Mouse (Mus musculus) CH12.LX (cell line): ENCODE data around the gene Vmn2r13. TPM values are rescaled to one million over a fixed set of nuclear protein-coding genes. Genes with fewer than 3 reads are reported as not detected.
"Not testable (repeated sequence)": the region's sequence is repeated elsewhere in the genome, so short reads cannot be mapped to it uniquely, and the experiment has no call there.

Source experiments
- DNase-seq: peaks from one replicate; pipeline ENCODE4 v3.0.0-alpha.2; 2013; ENCODE audit errors: extremely low read depth
- H3K27ac ChIP-seq: 2 replicates; pipeline ENCODE4 v1.5.1; 2012; ENCODE audit warnings: low read depth, mild to moderate bottlenecking, control low read depth, moderate library complexity; ENCODE audit not compliant: insufficient read depth
- H3K27me3 ChIP-seq: replicated peaks from 2 replicates; pipeline ENCODE3; 2012; ENCODE audit warnings: inconsistent platforms
- H3K36me3 ChIP-seq, 2 experiments: replicated peaks in 1 of 2; 2 replicates each; pipeline versions ENCODE3 to v1.6.1; 2012; ENCODE audit warnings: inconsistent platforms in 1 of 2, low read length in 1 of 2, mild to moderate bottlenecking in 1 of 2, mixed read lengths in 1 of 2, moderate library complexity in 1 of 2; ENCODE audit not compliant: control insufficient read depth in 1 of 2, insufficient read depth in 1 of 2
- H3K4me1 ChIP-seq, 2 experiments: 2 replicates each; pipeline ENCODE4 v1.6.1; 2012; ENCODE audit warnings: inconsistent platforms in 1 of 2, moderate library complexity in 1 of 2; ENCODE audit not compliant: insufficient read depth in 2 of 2, control insufficient read depth in 1 of 2
- H3K4me2 ChIP-seq: 2 replicates; pipeline ENCODE4 v1.6.1; 2012; ENCODE audit warnings: low read depth, mild to moderate bottlenecking, control low read depth; ENCODE audit not compliant: poor library complexity, insufficient read depth, severe bottlenecking
- H3K4me3 ChIP-seq, 3 experiments: fragments of 150-350 bp in 1 of 3; sonication (generic) in 1 of 3; replicated peaks in 1 of 3; 2 replicates each; pipeline versions ENCODE3 to v1.5.1; 2011 to 2012; ENCODE audit warnings: low read depth in 2 of 3, low read length in 2 of 3, mild to moderate bottlenecking in 2 of 3, moderate library complexity in 2 of 3, control low read depth in 1 of 3, improper control_type of control experiment in 1 of 3, inconsistent platforms in 1 of 3, mixed read lengths in 1 of 3; ENCODE audit not compliant: poor library complexity in 1 of 3
- H3K79me2 ChIP-seq: replicated peaks from 2 replicates; pipeline ENCODE4 v1.6.1; 2012; ENCODE audit warnings: mild to moderate bottlenecking, moderate library complexity; ENCODE audit not compliant: control insufficient read depth, poor library complexity, insufficient read depth, severe bottlenecking; ENCODE audit errors: extremely low read depth
- H3K9ac ChIP-seq: 2 replicates; pipeline ENCODE4 v1.6.1; 2012; ENCODE audit warnings: low read depth, mild to moderate bottlenecking, control low read depth, moderate library complexity; ENCODE audit not compliant: insufficient read depth
- H3K9me3 ChIP-seq: replicated peaks from 2 replicates; pipeline ENCODE3; 2012; ENCODE audit warnings: low read length, inconsistent platforms, mixed read lengths
- CHD2 ChIP-seq: IDR thresholded peaks from 2 replicates; pipeline ENCODE4 v1.6.1; 2011; ENCODE audit warnings: low read length, improper control_type of control experiment
- CTCF ChIP-seq, 2 experiments: IDR thresholded peaks in 1 of 2; conservative IDR thresholded peaks in 1 of 2; 2 replicates each; pipeline ENCODE4 v1.5.1; 2011 to 2012; ENCODE audit warnings: low read depth in 2 of 2, low read length in 2 of 2, improper control_type of control experiment in 1 of 2, inconsistent platforms in 1 of 2, mild to moderate bottlenecking in 1 of 2, moderate library complexity in 1 of 2
- EP300 ChIP-seq: IDR thresholded peaks from 2 replicates; pipeline ENCODE4 v1.6.1; 2011; ENCODE audit warnings: low read length, improper control_type of control experiment
- JUN ChIP-seq: IDR thresholded peaks from 2 replicates; pipeline ENCODE4 v1.6.1; 2011; ENCODE audit warnings: low read depth, mild to moderate bottlenecking, low read length, improper control_type of control experiment, moderate library complexity; ENCODE audit not compliant: insufficient read depth
- MYC ChIP-seq: IDR thresholded peaks from 2 replicates; pipeline ENCODE4 v1.6.1; 2011; ENCODE audit warnings: low read depth, mild to moderate bottlenecking, improper control_type of control experiment, low read length
- POLR2AphosphoS2 ChIP-seq: IDR thresholded peaks from 2 replicates; pipeline ENCODE4 v1.6.1; 2011; ENCODE audit warnings: low read depth, low read length, improper control_type of control experiment
- RAD21 ChIP-seq: IDR thresholded peaks from 2 replicates; pipeline ENCODE4 v1.6.1; 2011; ENCODE audit warnings: low read depth, mild to moderate bottlenecking, low read length, improper control_type of control experiment, moderate library complexity
- RCOR1 ChIP-seq: conservative IDR thresholded peaks from 2 replicates; pipeline ENCODE4 v1.6.1; 2012; ENCODE audit warnings: low read depth, mild to moderate bottlenecking, inconsistent platforms, low read length, improper control_type of control experiment
- TBP ChIP-seq: conservative IDR thresholded peaks from 2 replicates; pipeline ENCODE4 v1.6.1; 2011; ENCODE audit warnings: low read depth, low read length, improper control_type of control experiment
- dilution Hi-C: fragments of 300-500 bp; cut with MboI; formaldehyde crosslinking; loops from 2 replicates; pipeline ENCODE4 v1.14.3; 2020; ENCODE audit warnings: low sequenced_read_pairs; ENCODE audit not compliant: extremely low pct_unique_long_range_greater_than_20kb, extremely low pct_ligation_motif_present
- in situ Hi-C: fragments of 300-500 bp; cut with MboI; formaldehyde crosslinking; loops from 3 replicates; pipeline ENCODE4 v1.14.3; 2019; ENCODE audit warnings: low sequenced_read_pairs, low pct_ligation_motif_present, low pct_unique_long_range_greater_than_20kb, mixed read lengths
- polyA plus RNA-seq: library from polyadenylated mRNA; unstranded; fragments of >175 nt; gene quantifications from 2 replicates; pipeline ENCODE4 v1.2.1, GENCODE M21; 2012; ENCODE audit warnings: low read depth; ENCODE audit not compliant: insufficient read length
- total RNA-seq, 2 experiments: library from RNA; depleted of rRNA; stranded (reverse); fragments of 300-350 nt in 1 of 2; fragments of >200 nt in 1 of 2; gene quantifications; 2 replicates each; pipeline ENCODE4 v1.2.3; 2012 to 2014

The Vmn2r13 gene
- total RNA-seq (2012; rRNA removed), result not detected in 2 replicates
- total RNA-seq (2014; rRNA removed), result not detected in 2 replicates
- not detected in 2 replicates for polyA plus RNA-seq

DNA sequence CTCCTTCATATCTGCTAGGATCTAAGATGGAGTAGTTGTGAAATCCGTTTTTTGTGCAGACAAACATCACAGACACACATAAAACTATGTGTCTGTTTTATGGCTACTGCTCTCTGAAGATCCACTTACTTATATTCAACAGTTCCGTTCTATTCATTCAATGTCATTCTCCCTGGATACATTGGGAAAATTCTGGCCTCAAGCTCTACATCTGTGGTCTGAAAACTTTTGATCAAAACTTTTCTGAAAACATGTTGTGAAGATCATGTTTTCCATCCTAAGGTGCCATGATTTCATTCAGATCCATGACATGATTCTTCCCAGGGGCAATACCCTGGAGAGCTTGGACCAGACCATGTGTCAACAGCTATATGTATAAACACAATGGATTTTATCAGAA, at the start of gene Vmn2r13:
Gene Vmn2r13, minus strand, starts transcription at position 101 of the 400 bp plus-strand sequence.
- H3K27me3 ChIP-seq, H3K79me2 ChIP-seq, DNase-seq, H3K36me3 ChIP-seq, H3K4me1 ChIP-seq, H3K27ac ChIP-seq, H3K9me3 ChIP-seq, H3K4me3 ChIP-seq, H3K4me2 ChIP-seq, in situ Hi-C loops, H3K9ac ChIP-seq, dilution Hi-C loops: not testable (repeated sequence)

DNA sequence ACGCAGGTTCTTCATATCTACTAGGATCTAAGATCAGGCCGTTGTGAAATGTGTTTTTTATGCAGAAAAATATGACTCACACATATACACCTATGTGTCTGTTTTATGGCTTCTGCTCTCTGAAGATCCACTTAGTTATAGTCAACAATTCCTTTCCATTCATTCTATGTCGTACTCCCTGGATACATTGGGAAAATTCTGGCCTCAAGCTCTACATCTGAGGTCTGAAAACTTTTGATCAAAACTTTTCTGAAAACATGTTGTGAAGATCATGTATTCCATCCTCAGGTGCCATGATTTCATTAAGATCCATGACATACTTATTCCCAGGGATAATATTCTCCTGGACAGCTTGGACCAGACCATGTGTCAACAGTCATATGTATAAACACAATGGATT, 32.6 kb upstream of the Vmn2r13 start, which contains the start of gene Vmn2r14:
Gene Vmn2r14, minus strand, starts transcription at position 101 of the 400 bp plus-strand sequence.
- in situ Hi-C loops (no loop called here), dilution Hi-C loops (no loop called here)
- H3K4me1 ChIP-seq, result no peaks in the 10 kb centered on the region
- H3K9ac ChIP-seq, result no peak within 1 kb of the TSS
- no peaks in the 10 kb centered on the region for H3K9me3 ChIP-seq
- no peak within 1 kb of the TSS for H3K27ac ChIP-seq
- no peak within 1 kb of the TSS for H3K4me3 ChIP-seq
- H3K4me2 ChIP-seq, result no peak within 1 kb of the TSS
- H3K79me2 ChIP-seq, result no peaks in the 10 kb centered on the region
- H3K27me3 ChIP-seq, result peaks cover 19% of the 10 kb centered on the region
- no peaks in the 10 kb centered on the region for H3K36me3 ChIP-seq
- no peak for TF ChIP-seq POLR2AphosphoS2
- TF ChIP-seq RAD21, result no peak
- TF ChIP-seq CHD2, result no peak
- no peak for TF ChIP-seq EP300
- TF ChIP-seq MYC, result no peak
- TF ChIP-seq JUN, result no peak
- TF ChIP-seq RCOR1, result no peak
- TF ChIP-seq TBP, result no peak
- TF ChIP-seq CTCF (conservative IDR thresholded peaks at IDR 0.05 in 1 of 2, IDR thresholded peaks at IDR 0.05 in 1 of 2; ENCODE audit: low read depth in 2 of 2, low read length in 2 of 2), result no peak
- TF ChIP-seq, all 38 proteins: peak for 0
- no peak for DNase-seq

DNA sequence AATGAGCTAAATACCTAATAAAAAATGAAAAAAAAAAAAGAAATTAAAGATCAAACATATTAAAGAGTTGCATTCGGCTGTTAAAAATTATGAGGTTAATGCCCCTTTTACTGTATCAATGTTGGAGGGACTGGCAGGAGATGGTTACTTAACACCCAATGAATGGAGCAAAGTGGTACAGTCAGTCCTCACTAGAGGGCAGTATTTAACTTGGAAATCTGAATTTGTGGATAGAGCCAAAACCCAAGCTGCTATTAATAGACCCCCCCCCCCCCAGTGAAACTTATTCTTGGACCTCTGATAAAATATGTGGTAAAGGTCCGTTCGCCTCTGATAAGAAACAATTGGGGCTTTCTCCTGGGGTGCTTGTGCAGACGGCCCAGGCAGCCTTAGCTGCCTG, 25.1 kb downstream of the Vmn2r13 start:
- H3K27me3 ChIP-seq, dilution Hi-C loops, H3K79me2 ChIP-seq, H3K9me3 ChIP-seq, H3K4me1 ChIP-seq, H3K4me2 ChIP-seq, in situ Hi-C loops, DNase-seq, H3K36me3 ChIP-seq, H3K27ac ChIP-seq, H3K9ac ChIP-seq, H3K4me3 ChIP-seq: not testable (repeated sequence)
